Mouse (Mus musculus) bone marrow macrophage, adult 2 months (primary cell): Measurements from ENCODE around the gene Ctxn1.

Experiments used
- CTCF ChIP-seq: IDR thresholded peaks from 2 replicates; pipeline ENCODE4 v1.5.1; 2012; ENCODE audit warnings: low read depth, mild to moderate bottlenecking, low read length, moderate library complexity
- POLR2A ChIP-seq: IDR thresholded peaks from 2 replicates; pipeline ENCODE4 v1.6.1; 2012; ENCODE audit warnings: mild to moderate bottlenecking, low read depth, low read length, borderline replicate concordance

- TF ChIP-seq CTCF (no peak), POLR2A (no peak)
Observed at GRCm38 (mm10) chr8:4247951-4248540, 11.0 kb downstream of the Ctxn1 start, which contains the start of gene Tgfbr3l.
